Mouse (Mus musculus) MEL (cell line): ENCODE results near the gene Dock4. TPM values are rescaled to one million over a fixed set of nuclear protein-coding genes. Genes with fewer than 3 reads are reported as not detected.

Experiments
- DNase-seq: peaks from one replicate; pipeline ENCODE4 v3.0.0; 2011; ENCODE audit warnings: low read depth, low spot score
- H3K27ac ChIP-seq: 2 replicates; pipeline ENCODE4 v1.5.1; 2012; ENCODE audit warnings: low read depth, mild to moderate bottlenecking, control low read depth, low read length, moderate library complexity; ENCODE audit not compliant: control insufficient read depth
- H3K27me3 ChIP-seq, 2 experiments: fragments of 150-350 bp in 1 of 2; sonication (generic) in 1 of 2; 2 replicates each; pipeline ENCODE4 v1.6.1; 2012; ENCODE audit warnings: low read length in 2 of 2, mild to moderate bottlenecking in 2 of 2, improper control_type of control experiment in 1 of 2, moderate library complexity in 1 of 2; ENCODE audit not compliant: insufficient read depth in 2 of 2, control insufficient read depth in 1 of 2
- H3K36me3 ChIP-seq, 2 experiments: 2 replicates each; pipeline ENCODE4 v1.6.1; 2012 to 2014; ENCODE audit warnings: low read length in 2 of 2, improper control_type of control experiment in 1 of 2, inconsistent platforms in 1 of 2, mild to moderate bottlenecking in 1 of 2; ENCODE audit not compliant: insufficient read depth in 2 of 2, control insufficient read depth in 1 of 2
- H3K4me1 ChIP-seq, 2 experiments: fragments of 150-350 bp in 1 of 2; sonication (generic) in 1 of 2; 2 replicates each; pipeline ENCODE4 v1.6.1; 2012; ENCODE audit warnings: low read length in 2 of 2, improper control_type of control experiment in 1 of 2, mild to moderate bottlenecking in 1 of 2; ENCODE audit not compliant: insufficient read depth in 2 of 2, control insufficient read depth in 1 of 2
- H3K4me3 ChIP-seq, 2 experiments: fragments of 150-350 bp in 1 of 2; sonication (generic) in 1 of 2; 2 replicates each; pipeline ENCODE4 v1.5.1; 2012; ENCODE audit warnings: low read depth in 2 of 2, low read length in 2 of 2, mild to moderate bottlenecking in 2 of 2, moderate library complexity in 2 of 2, control low read depth in 1 of 2, improper control_type of control experiment in 1 of 2; ENCODE audit not compliant: control insufficient read depth in 1 of 2, insufficient read depth in 1 of 2
- H3K79me2 ChIP-seq: 2 replicates; pipeline ENCODE4 v1.6.1; 2012; ENCODE audit warnings: mild to moderate bottlenecking, low read length, moderate library complexity; ENCODE audit not compliant: control insufficient read depth, poor library complexity, insufficient read depth
- H3K9ac ChIP-seq: 2 replicates; pipeline ENCODE4 v1.6.1; 2012; ENCODE audit warnings: low read depth, mild to moderate bottlenecking, control low read depth, low read length, moderate library complexity; ENCODE audit not compliant: control insufficient read depth, poor library complexity, severe bottlenecking
- H3K9me3 ChIP-seq: fragments of 150-350 bp; sonication (generic); replicated peaks from 2 replicates; pipeline ENCODE4 v1.6.1; 2012; ENCODE audit warnings: mild to moderate bottlenecking, low read length, improper control_type of control experiment, moderate library complexity; ENCODE audit not compliant: insufficient read depth
- CHD1 ChIP-seq: IDR thresholded peaks from 2 replicates; pipeline ENCODE4 v1.6.1; 2012; ENCODE audit warnings: low read depth, mild to moderate bottlenecking, inconsistent platforms, low read length, improper control_type of control experiment
- CHD2 ChIP-seq: IDR thresholded peaks from 2 replicates; pipeline ENCODE4 v1.6.1; 2011; ENCODE audit warnings: low read length, improper control_type of control experiment
- ELF1 ChIP-seq: IDR thresholded peaks from 2 replicates; pipeline ENCODE4 v1.6.1; 2014; ENCODE audit warnings: low read depth, mild to moderate bottlenecking, inconsistent platforms, low read length, improper control_type of control experiment, moderate library complexity
- ETS1 ChIP-seq: IDR thresholded peaks from 2 replicates; pipeline ENCODE4 v1.6.1; 2012; ENCODE audit warnings: low read depth, mild to moderate bottlenecking, inconsistent platforms, low read length, improper control_type of control experiment, moderate library complexity
- GABPA ChIP-seq: IDR thresholded peaks from 2 replicates; pipeline ENCODE4 v1.6.1; 2012; ENCODE audit warnings: low read depth, mild to moderate bottlenecking, inconsistent platforms, low read length, improper control_type of control experiment, moderate library complexity
- GATA1 ChIP-seq: IDR thresholded peaks from 2 replicates; pipeline ENCODE4 v1.6.1; 2011; ENCODE audit warnings: low read depth, low read length, improper control_type of control experiment
- HCFC1 ChIP-seq: IDR thresholded peaks from 2 replicates; pipeline ENCODE4 v1.6.1; 2012; ENCODE audit warnings: low read depth, mild to moderate bottlenecking, inconsistent platforms, low read length, improper control_type of control experiment, moderate library complexity
- JUND ChIP-seq: IDR thresholded peaks from 2 replicates; pipeline ENCODE4 v1.6.1; 2011; ENCODE audit warnings: low read depth, mild to moderate bottlenecking, improper control_type of control experiment, low read length
- MAFK ChIP-seq: IDR thresholded peaks from 2 replicates; pipeline ENCODE4 v1.6.1; 2011; ENCODE audit warnings: low read depth, mild to moderate bottlenecking, low read length, improper control_type of control experiment, borderline replicate concordance
- MEF2A ChIP-seq: IDR thresholded peaks from 2 replicates; pipeline ENCODE4 v1.6.1; 2014; ENCODE audit warnings: low read depth, mild to moderate bottlenecking, inconsistent platforms, low read length, improper control_type of control experiment; ENCODE audit not compliant: poor library complexity, insufficient replicate concordance, severe bottlenecking; ENCODE audit errors: extremely low read depth
- MXI1 ChIP-seq: IDR thresholded peaks from 2 replicates; pipeline ENCODE4 v1.6.1; 2011; ENCODE audit warnings: mild to moderate bottlenecking, low read depth, low read length, improper control_type of control experiment
- NRF1 ChIP-seq: IDR thresholded peaks from 2 replicates; pipeline ENCODE4 v1.6.1; 2014; ENCODE audit warnings: low read depth, mild to moderate bottlenecking, inconsistent platforms, low read length, improper control_type of control experiment, moderate library complexity; ENCODE audit not compliant: poor library complexity, insufficient read depth, severe bottlenecking
- RAD21 ChIP-seq: IDR thresholded peaks from 2 replicates; pipeline ENCODE4 v1.6.1; 2011; ENCODE audit warnings: mild to moderate bottlenecking, low read depth, low read length, improper control_type of control experiment
- RCOR1 ChIP-seq: IDR thresholded peaks from 2 replicates; pipeline ENCODE4 v1.6.1; 2012; ENCODE audit warnings: low read depth, mild to moderate bottlenecking, inconsistent platforms, low read length, improper control_type of control experiment
- SIN3A ChIP-seq: IDR thresholded peaks from 2 replicates; pipeline ENCODE4 v1.6.1; 2012; ENCODE audit warnings: low read length, improper control_type of control experiment, inconsistent platforms
- USF2 ChIP-seq, 2 experiments: IDR thresholded peaks; 2 replicates each; pipeline ENCODE4 v1.6.1; 2011 to 2012; ENCODE audit warnings: improper control_type of control experiment in 2 of 2, low read length in 2 of 2, borderline replicate concordance in 1 of 2, inconsistent platforms in 1 of 2, low read depth in 1 of 2, mild to moderate bottlenecking in 1 of 2; ENCODE audit not compliant: insufficient read depth in 1 of 2
- ZMIZ1 ChIP-seq: IDR thresholded peaks from 2 replicates; pipeline ENCODE4 v1.6.1; 2012; ENCODE audit warnings: low read depth, mild to moderate bottlenecking, inconsistent platforms, low read length, improper control_type of control experiment, moderate library complexity
- polyA plus RNA-seq, 2 experiments: library from polyadenylated mRNA; stranded (reverse) in 1 of 2; unstranded in 1 of 2; fragments of >175 nt in 1 of 2; fragments of >200 nt in 1 of 2; gene quantifications; 2 replicates each; pipeline versions ENCODE4 v1.2.1 to v1.2.4; 2012; ENCODE audit warnings: low replicate concordance in 2 of 2, low read depth in 1 of 2; ENCODE audit not compliant: insufficient read length in 2 of 2, insufficient read depth in 1 of 2, missing spikeins in 1 of 2
- total RNA-seq: library from RNA; depleted of rRNA; stranded (reverse); fragments of 300-350 nt; gene quantifications from 2 replicates; pipeline ENCODE4 v1.2.3, GENCODE M21; 2012

Dock4 gene
- total and polyA plus RNA-seq, 3 experiments: 0.08 to 0.17 TPM; not detected in 1

DNA sequence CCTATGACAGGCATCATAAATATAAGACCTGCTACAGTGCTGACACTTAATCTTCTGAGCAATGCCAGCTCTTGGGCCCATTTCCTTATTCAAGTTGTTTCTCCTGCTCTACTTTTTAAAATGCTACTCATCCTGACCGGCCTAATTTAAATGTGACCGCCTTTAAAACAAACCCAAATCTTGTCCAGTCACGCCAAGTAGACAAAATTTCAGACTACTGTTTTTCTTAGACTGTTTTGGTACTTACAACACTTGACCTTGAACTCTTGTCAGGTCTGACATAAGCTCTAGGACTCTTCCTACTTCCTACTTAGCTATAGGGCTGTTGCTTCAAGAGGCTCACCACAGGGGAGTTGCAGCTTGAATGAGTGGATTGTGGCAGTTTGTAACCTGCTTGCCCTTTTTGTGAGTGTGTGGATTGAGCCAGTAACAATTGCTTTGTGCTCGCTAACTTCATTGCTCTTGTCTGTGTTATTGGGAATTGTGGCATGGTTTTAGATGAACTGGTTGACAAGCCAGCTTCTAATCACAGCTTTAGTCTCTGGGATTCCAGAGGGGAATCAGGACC, 62.2 kb downstream of the Dock4 start:
- DNase-seq: no peak
- Histone ChIP-seq H3K4me3 (no peak overlapping the region), H3K27me3 (peaks cover 6 to 19% of the 10 kb centered on the region in 2 experiments; a peak in 3 of 4 replicates), H3K27ac (no peak overlapping the region), H3K9me3 (no peaks in the 10 kb centered on the region), H3K4me1 (no peaks in the 10 kb centered on the region), H3K79me2 (no peaks in the 10 kb centered on the region), H3K36me3 (no peaks in the 10 kb centered on the region), H3K9ac (no peak overlapping the region)
- no peak for TF ChIP-seq USF2 (IDR thresholded peaks at IDR 0.05; ENCODE audit: borderline replicate concordance in 1 of 2, insufficient read depth in 1 of 2, low read depth in 1 of 2, low read length in 2 of 2)
- no peak for TF ChIP-seq HCFC1
- TF ChIP-seq SIN3A: no peak
- TF ChIP-seq ELF1: no peak
- TF ChIP-seq CHD1: no peak
- TF ChIP-seq GABPA: no peak

DNA sequence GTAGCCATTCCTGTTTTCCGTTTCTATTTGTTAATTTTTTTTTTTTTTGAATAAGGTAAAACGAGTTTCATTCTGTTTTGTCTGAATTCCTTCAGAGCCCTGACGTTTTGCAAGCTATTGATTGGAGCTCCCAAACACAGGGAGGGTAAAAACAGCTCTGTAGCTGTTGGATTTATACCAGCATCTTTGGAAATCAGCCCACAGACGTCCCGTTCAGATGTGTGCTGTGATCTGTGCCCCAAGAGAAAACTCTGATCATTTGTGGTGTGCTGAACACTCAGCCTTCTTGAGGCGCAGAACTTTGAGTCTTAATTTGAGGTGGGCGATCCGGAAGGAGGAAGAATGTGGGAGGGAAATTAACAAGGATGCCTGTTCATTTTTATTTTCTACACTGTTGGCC, 62.7 kb downstream of the Dock4 start:
- TF ChIP-seq MXI1: no peak
- no peak for TF ChIP-seq ETS1
- no peak for TF ChIP-seq GATA1
- TF ChIP-seq CHD1: no peak
- no peak for TF ChIP-seq CHD2
- TF ChIP-seq RCOR1: no peak
- TF ChIP-seq RAD21: no peak
- TF ChIP-seq GABPA: no peak
- TF ChIP-seq ZMIZ1: no peak
- TF ChIP-seq MAFK: no peak
- TF ChIP-seq MEF2A: no peak
- no peak for TF ChIP-seq NRF1
- TF ChIP-seq JUND: no peak
- DNase-seq: no peak
- H3K4me1 ChIP-seq: no peaks in the 10 kb centered on the region
- no peaks in the 10 kb centered on the region for H3K79me2 ChIP-seq
- peaks cover 6 to 15% of the 10 kb centered on the region in 2 experiments; a peak in 3 of 4 replicates for H3K27me3 ChIP-seq
- no peak overlapping the region for H3K9ac ChIP-seq
- H3K36me3 ChIP-seq: no peaks in the 10 kb centered on the region
- H3K27ac ChIP-seq: no peak overlapping the region
- no peaks in the 10 kb centered on the region for H3K9me3 ChIP-seq
- H3K4me3 ChIP-seq: no peak overlapping the region
